Mouse (Mus musculus) midbrain, embryonic 11.5 days (tissue): ENCODE measurements around the gene Peli1. TPM values are rescaled to one million over a fixed set of nuclear protein-coding genes. Genes with fewer than 3 reads are reported as not detected.
"Not testable (repeated sequence)": the region's sequence is repeated elsewhere in the genome, so short reads cannot be mapped to it uniquely, and the experiment has no call there.

Experiments
- ATAC-seq: fragments of 200-750 bp; cut with Nextera tagmentation; 2 replicates; pipeline ENCODE4 v1.8.0; 2017; ENCODE audit warnings: moderate TSS enrichment, moderate library complexity; ENCODE audit not compliant: low FRiP score
- DNase-seq: peaks from one replicate; pipeline ENCODE4 v3.0.0; 2015; ENCODE audit warnings: low spot score; ENCODE audit errors: missing footprints
- H3K27ac ChIP-seq: fragments of 300-500 bp; sonication (generic); 2 replicates; pipeline ENCODE4 v1.5.1; 2014; ENCODE audit warnings: low read depth, low read length
- H3K27me3 ChIP-seq: fragments of 300-500 bp; sonication (generic); 2 replicates; pipeline ENCODE4 v1.6.1; 2014; ENCODE audit warnings: mild to moderate bottlenecking, low read length, moderate library complexity, mixed read lengths; ENCODE audit not compliant: control insufficient read depth, insufficient read depth
- H3K36me3 ChIP-seq: fragments of 300-500 bp; sonication (generic); 2 replicates; pipeline ENCODE4 v1.6.1; 2014; ENCODE audit warnings: mild to moderate bottlenecking, low read length, moderate library complexity, mixed read lengths; ENCODE audit not compliant: control insufficient read depth, insufficient read depth
- H3K4me1 ChIP-seq: fragments of 300-500 bp; sonication (generic); 2 replicates; pipeline ENCODE4 v1.6.1; 2014; ENCODE audit warnings: low read length; ENCODE audit not compliant: control insufficient read depth, insufficient read depth
- H3K4me2 ChIP-seq: fragments of 300-500 bp; sonication (generic); 2 replicates; pipeline ENCODE4 v1.6.1; 2014; ENCODE audit warnings: mild to moderate bottlenecking, moderate library complexity
- H3K4me3 ChIP-seq: fragments of 300-500 bp; sonication (generic); 2 replicates; pipeline ENCODE4 v1.5.1; 2014; ENCODE audit warnings: low read depth, low read length
- H3K9ac ChIP-seq: fragments of 300-500 bp; sonication (generic); 2 replicates; pipeline ENCODE4 v1.6.1; 2014; ENCODE audit warnings: low read length
- H3K9me3 ChIP-seq: fragments of 300-500 bp; sonication (generic); 2 replicates; pipeline ENCODE4 v1.6.1; 2016; ENCODE audit warnings: low read length; ENCODE audit not compliant: control insufficient read depth
- WGBS: fragments of 180-500 bp; shearing (Covaris S2); extraction: QIAGEN DNeasy Blood & Tissue Kit; methylation state at CpG from one replicate; pipeline ENCODE4 v1.1.7; 2014; 5-methylcytosine and 5-hydroxymethylcytosine counted together
- polyA plus RNA-seq: library from polyadenylated mRNA; unstranded; fragments of >200 nt; fragmentation: Nextera tagmentation; extraction: Ambion mirVana; gene quantifications from 2 replicates; pipeline ENCODE4 v1.2.1, GENCODE M21; 2014

Peli1 gene
- polyA plus RNA-seq, 1 experiment from 2014 or later: 108 TPM

GRCm38 (mm10) chr11:21168828-21169607 lies 77.9 kb downstream of the Peli1 start:
- Histone ChIP-seq H3K9me3 (no peaks in the 10 kb centered on the region), H3K9ac (no peak overlapping the region), H3K27me3 (no peaks in the 10 kb centered on the region), H3K4me1 (peaks cover 3% of the 10 kb centered on the region; the same call in 1 of the 2 replicates), H3K27ac (no peak overlapping the region), H3K4me2 (no peak overlapping the region), H3K4me3 (no peak overlapping the region), H3K36me3 (no peaks in the 10 kb centered on the region)
- 34% methylated on average over 6 of the region's 6 CpGs for WGBS
- ATAC-seq (peak; percentile 42; the same call in 1 of the 2 replicates), DNase-seq (no peak)

DNA sequence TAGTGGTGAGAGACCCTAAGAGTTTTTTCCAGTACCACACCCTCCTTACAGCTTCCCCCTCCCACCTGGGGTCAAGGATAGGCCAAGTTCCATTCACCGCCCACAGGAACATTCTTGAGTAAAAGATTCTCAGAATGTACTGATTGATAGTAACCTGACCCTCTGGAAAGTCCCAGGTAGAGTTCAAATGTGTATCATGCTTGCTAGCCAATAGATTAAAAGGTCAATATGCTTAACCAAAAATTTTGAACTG lies 78.4 kb downstream of the Peli1 start:
- not testable (repeated sequence) for H3K9ac ChIP-seq, H3K4me1 ChIP-seq, H3K36me3 ChIP-seq, H3K27ac ChIP-seq, H3K9me3 ChIP-seq, H3K4me2 ChIP-seq, DNase-seq, ATAC-seq, H3K27me3 ChIP-seq, H3K4me3 ChIP-seq
- WGBS: 93% methylated on average over 1 of the region's 1 CpGs

GRCm38 (mm10) chr11:21172281-21172680 lies 81.2 kb downstream of the Peli1 start:
- 91% methylated on average over 3 of the region's 3 CpGs for WGBS
- no peak overlapping the region for H3K4me3 ChIP-seq
- no peaks in the 10 kb centered on the region for H3K4me1 ChIP-seq
- H3K9me3 ChIP-seq: no peaks in the 10 kb centered on the region
- no peak overlapping the region for H3K27ac ChIP-seq
- no peak overlapping the region for H3K9ac ChIP-seq
- H3K27me3 ChIP-seq: no peaks in the 10 kb centered on the region
- ATAC-seq (no peak), DNase-seq (no peak)
- H3K4me2 ChIP-seq: no peak overlapping the region
- no peaks in the 10 kb centered on the region for H3K36me3 ChIP-seq

- ATAC-seq (no peak), DNase-seq (no peak)
- 93% methylated on average over 6 of the region's 6 CpGs for WGBS
Observed at GRCm38 (mm10) chr11:21173926-21174325, 82.8 kb downstream of the Peli1 start.

GRCm38 (mm10) chr11:21174396-21174795 lies 83.3 kb downstream of the Peli1 start:
- Histone ChIP-seq H3K27me3 (no peaks in the 10 kb centered on the region), H3K4me2 (no peak overlapping the region), H3K27ac (no peak overlapping the region), H3K9ac (no peak overlapping the region), H3K36me3 (no peaks in the 10 kb centered on the region), H3K9me3 (no peaks in the 10 kb centered on the region), H3K4me1 (no peaks in the 10 kb centered on the region), H3K4me3 (no peak overlapping the region)
- DNase-seq: no peak
- no peak for ATAC-seq
- WGBS: 75% methylated on average over 5 of the region's 5 CpGs

More at GRCm38 (mm10) chr11:21173926-21174325, 82.8 kb downstream of the Peli1 start:
- no peaks in the 10 kb centered on the region for H3K27me3 ChIP-seq
- no peaks in the 10 kb centered on the region for H3K4me1 ChIP-seq
- H3K4me3 ChIP-seq: no peak overlapping the region
- no peaks in the 10 kb centered on the region for H3K36me3 ChIP-seq
- no peak overlapping the region for H3K27ac ChIP-seq
- H3K4me2 ChIP-seq: no peak overlapping the region
- no peak overlapping the region for H3K9ac ChIP-seq
- H3K9me3 ChIP-seq: no peaks in the 10 kb centered on the region

DNA sequence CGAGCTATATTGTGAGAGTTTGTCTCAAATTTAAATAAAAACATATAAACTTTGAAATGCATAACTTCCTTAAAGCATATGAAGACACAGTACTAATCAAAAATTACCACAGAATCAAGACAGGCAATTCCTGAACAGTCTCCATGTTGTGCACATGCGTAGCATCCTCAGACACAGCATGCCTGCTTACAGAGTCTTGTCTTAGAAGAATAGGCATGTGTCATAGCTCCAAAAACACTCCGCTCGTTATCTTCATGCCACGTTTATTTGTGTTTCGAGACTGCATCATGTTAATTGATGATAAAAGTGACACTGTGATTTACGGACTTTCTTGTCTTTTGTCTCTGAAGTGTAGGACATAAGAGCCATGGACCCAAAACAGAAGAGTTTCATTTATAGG lies 84.0 kb downstream of the Peli1 start:
- Histone ChIP-seq H3K9me3 (no peaks in the 10 kb centered on the region), H3K36me3 (no peaks in the 10 kb centered on the region), H3K4me1 (no peaks in the 10 kb centered on the region), H3K9ac (no peak overlapping the region), H3K4me2 (no peak overlapping the region), H3K27ac (no peak overlapping the region), H3K27me3 (no peaks in the 10 kb centered on the region), H3K4me3 (no peak overlapping the region)
- no peak for ATAC-seq
- DNase-seq: no peak
- 95% methylated on average over 7 of the region's 7 CpGs for WGBS

DNA sequence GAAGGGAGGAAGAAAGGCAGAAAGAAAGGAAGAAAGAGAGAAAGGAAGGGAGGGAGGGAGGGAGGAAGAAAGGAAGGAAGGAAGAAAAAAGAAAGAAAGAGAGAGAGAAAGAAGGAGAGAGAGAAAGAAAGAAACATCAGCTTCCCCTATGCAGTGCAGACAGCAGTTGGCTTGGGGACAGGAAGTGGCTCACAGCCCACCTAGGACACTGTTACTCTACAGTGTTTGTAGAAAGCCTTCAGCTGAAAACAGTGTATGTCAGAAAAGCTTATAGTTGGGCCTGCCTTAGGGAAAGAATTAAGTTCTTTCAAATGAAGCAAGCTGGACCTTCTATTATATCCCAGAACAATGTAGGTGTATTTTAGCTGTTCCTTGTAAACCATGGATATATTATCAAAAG lies 85.4 kb downstream of the Peli1 start:
- DNase-seq (no peak), ATAC-seq (no peak)
- H3K9ac ChIP-seq: no peak overlapping the region
- no peak overlapping the region for H3K4me2 ChIP-seq
- H3K4me1 ChIP-seq: no peaks in the 10 kb centered on the region
- no peaks in the 10 kb centered on the region for H3K36me3 ChIP-seq
- H3K4me3 ChIP-seq: no peak overlapping the region
- no peaks in the 10 kb centered on the region for H3K27me3 ChIP-seq
- no peaks in the 10 kb centered on the region for H3K9me3 ChIP-seq
- H3K27ac ChIP-seq: no peak overlapping the region

GRCm38 (mm10) chr11:21178343-21178742 lies 87.3 kb downstream of the Peli1 start:
- no peaks in the 10 kb centered on the region for H3K36me3 ChIP-seq
- ATAC-seq (no peak), DNase-seq (no peak)
- no peaks in the 10 kb centered on the region for H3K4me1 ChIP-seq
- no peak overlapping the region for H3K4me2 ChIP-seq
- H3K27me3 ChIP-seq: no peaks in the 10 kb centered on the region
- 69% methylated on average over 4 of the region's 4 CpGs for WGBS
- no peak overlapping the region for H3K9ac ChIP-seq
- H3K4me3 ChIP-seq: no peak overlapping the region
- H3K9me3 ChIP-seq: no peaks in the 10 kb centered on the region
- no peak overlapping the region for H3K27ac ChIP-seq

DNA sequence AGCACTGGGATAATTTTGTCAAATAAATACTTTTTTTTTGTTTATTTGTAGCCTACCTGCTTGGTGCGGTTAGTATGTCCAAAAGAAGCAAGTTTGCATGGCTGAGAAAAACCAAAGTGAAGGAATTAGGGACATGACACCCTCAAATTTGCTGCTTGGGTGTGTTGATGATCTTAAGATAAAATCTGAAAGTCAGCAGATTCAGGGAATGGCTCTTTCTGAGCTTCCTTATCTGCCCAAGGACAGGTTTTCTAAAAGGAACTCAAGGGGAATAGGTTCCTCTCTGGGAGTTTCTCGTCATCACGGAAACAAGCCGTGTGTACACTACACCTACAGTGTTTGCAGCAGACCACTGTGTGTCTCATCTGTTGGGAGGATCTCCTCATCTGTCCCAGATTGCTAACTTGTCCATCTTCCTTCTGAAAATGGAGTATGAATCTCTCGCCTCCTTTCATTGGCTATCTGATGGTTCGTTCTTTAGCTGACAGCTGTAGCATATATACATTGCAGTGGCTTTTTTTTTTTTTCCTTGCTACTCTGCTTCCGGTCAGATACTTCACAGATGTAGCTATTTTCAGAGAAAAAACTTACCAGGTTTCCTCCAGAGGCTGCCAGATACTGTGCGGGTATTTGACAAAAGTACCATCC lies 88.0 kb downstream of the Peli1 start:
- no peak overlapping the region for H3K4me2 ChIP-seq
- DNase-seq (no peak), ATAC-seq (no peak)
- H3K4me3 ChIP-seq: no peak overlapping the region
- no peak overlapping the region for H3K9ac ChIP-seq
- H3K27me3 ChIP-seq: no peaks in the 10 kb centered on the region
- no peaks in the 10 kb centered on the region for H3K36me3 ChIP-seq
- no peak overlapping the region for H3K27ac ChIP-seq
- no peaks in the 10 kb centered on the region for H3K9me3 ChIP-seq
- H3K4me1 ChIP-seq: no peaks in the 10 kb centered on the region
- WGBS: 87% methylated on average over 8 of the region's 8 CpGs
